Mouse (Mus musculus): ENCODE measurements around the gene Art5. TPM values are rescaled to one million over a fixed set of nuclear protein-coding genes. Genes with fewer than 3 reads are reported as not detected.
A peak's percentile ranks its signal among the peaks of the same experiment; 100 is the strongest.

Art5 gene
- polyA plus RNA-seq, 1 experiment from 2014 or later: 0.21 TPM

- Histone ChIP-seq H3K27ac (replicated peaks) (no peak overlapping the region), H3K27me3 (ENCODE audit: control insufficient read depth, insufficient read depth, low read length) (no peaks in the 10 kb centered on the region), H3K4me3 (ENCODE audit: low read depth, low read length) (peak overlapping the region; percentile 35), H3K36me3 (ENCODE audit: control insufficient read depth, insufficient read depth, low read length) (no peaks in the 10 kb centered on the region), H3K4me1 (replicated peaks; ENCODE audit: control insufficient read depth, insufficient read depth) (no peaks in the 10 kb centered on the region), H3K4me2 (replicated peaks; ENCODE audit: low read depth) (peak overlapping the region; percentile 59), H3K9ac (ENCODE audit: low read length) (peak overlapping the region; percentile 50), H3K9me3 (ENCODE audit: control insufficient read depth, low read length) (no peaks in the 10 kb centered on the region)
- ATAC-seq (ENCODE audit: low FRiP score, low TSS enrichment) (peak; percentile 54), DNase-seq (ENCODE audit: low spot score) (peak; percentile 36)
- 7% methylated on average over 30 of the region's 30 CpGs for WGBS
- TF ChIP-seq EP300 (optimal IDR thresholded peaks at IDR 0.05) (no peak), CTCF (IDR thresholded peaks at IDR 0.05; ENCODE audit: low read depth) (no peak)
These were observed 9.3 kb downstream of the Art5 start for GRCm38 (mm10) chr7:102099760-102100661.

GRCm38 (mm10) chr7:102087336-102087735 is 22.0 kb downstream of the Art5 start:
- Histone ChIP-seq H3K27me3 (ENCODE audit: control insufficient read depth, insufficient read depth, low read length) (no peaks in the 10 kb centered on the region), H3K27ac (replicated peaks) (no peak overlapping the region), H3K9ac (ENCODE audit: low read length) (no peak overlapping the region), H3K4me2 (replicated peaks; ENCODE audit: low read depth) (no peak overlapping the region), H3K9me3 (ENCODE audit: control insufficient read depth, low read length) (no peaks in the 10 kb centered on the region), H3K36me3 (ENCODE audit: control insufficient read depth, insufficient read depth, low read length) (peaks cover 3% of the 10 kb centered on the region), H3K4me3 (ENCODE audit: low read depth, low read length) (no peak overlapping the region), H3K4me1 (replicated peaks; ENCODE audit: control insufficient read depth, insufficient read depth) (no peaks in the 10 kb centered on the region)
- DNase-seq (ENCODE audit: low spot score) (no peak), ATAC-seq (ENCODE audit: low FRiP score, low TSS enrichment) (no peak)
- TF ChIP-seq EP300 (optimal IDR thresholded peaks at IDR 0.05) (no peak), CTCF (IDR thresholded peaks at IDR 0.05; ENCODE audit: low read depth) (no peak)
- WGBS: 87% methylated on average over 4 of the region's 4 CpGs

GRCm38 (mm10) chr7:102084041-102084696 is 25.1 kb downstream of the Art5 start:
- 82% methylated on average over 26 of the region's 26 CpGs for WGBS
- ATAC-seq (ENCODE audit: low FRiP score, low TSS enrichment): no peak
- no peaks in the 10 kb centered on the region for H3K4me1 ChIP-seq (replicated peaks; ENCODE audit: control insufficient read depth, insufficient read depth)

GRCm38 (mm10) chr7:102082816-102083215 is 26.5 kb downstream of the Art5 start, which contains the start of gene Trpc2:
Gene Trpc2, plus strand, starts transcription at chr7:102083116.
- DNase-seq (ENCODE audit: low spot score) (no peak), ATAC-seq (ENCODE audit: low FRiP score, low TSS enrichment) (no peak)
- Histone ChIP-seq H3K9ac (ENCODE audit: low read length) (no peak within 1 kb of the TSS), H3K4me3 (ENCODE audit: low read depth, low read length) (no peak within 1 kb of the TSS), H3K4me2 (replicated peaks; ENCODE audit: low read depth) (no peak within 1 kb of the TSS), H3K27ac (replicated peaks) (no peak within 1 kb of the TSS), H3K36me3 (ENCODE audit: control insufficient read depth, insufficient read depth, low read length) (peaks cover 20% of the 10 kb centered on the region), H3K4me1 (replicated peaks; ENCODE audit: control insufficient read depth, insufficient read depth) (no peaks in the 10 kb centered on the region), H3K27me3 (ENCODE audit: control insufficient read depth, insufficient read depth, low read length) (no peaks in the 10 kb centered on the region), H3K9me3 (ENCODE audit: control insufficient read depth, low read length) (no peaks in the 10 kb centered on the region)
- WGBS: 80% methylated on average over 5 of the region's 5 CpGs
- TF ChIP-seq EP300 (optimal IDR thresholded peaks at IDR 0.05): no peak
- TF ChIP-seq CTCF (IDR thresholded peaks at IDR 0.05; ENCODE audit: low read depth): no peak

More at GRCm38 (mm10) chr7:102084041-102084696, 25.1 kb downstream of the Art5 start:
- no peak overlapping the region for H3K27ac ChIP-seq (replicated peaks)
- H3K27me3 ChIP-seq (ENCODE audit: control insufficient read depth, insufficient read depth, low read length): no peaks in the 10 kb centered on the region
- no peak overlapping the region for H3K4me2 ChIP-seq (replicated peaks; ENCODE audit: low read depth)
- H3K36me3 ChIP-seq (ENCODE audit: control insufficient read depth, insufficient read depth, low read length): peaks cover 15% of the 10 kb centered on the region
- no peak for DNase-seq (ENCODE audit: low spot score)
- H3K4me3 ChIP-seq (ENCODE audit: low read depth, low read length): no peak overlapping the region
- no peak overlapping the region for H3K9ac ChIP-seq (ENCODE audit: low read length)
- no peak for TF ChIP-seq CTCF (IDR thresholded peaks at IDR 0.05; ENCODE audit: low read depth)
- no peak for TF ChIP-seq EP300 (optimal IDR thresholded peaks at IDR 0.05)
- H3K9me3 ChIP-seq (ENCODE audit: control insufficient read depth, low read length): no peaks in the 10 kb centered on the region

- peaks cover 20% of the 10 kb centered on the region for H3K36me3 ChIP-seq (ENCODE audit: control insufficient read depth, insufficient read depth, low read length)
- H3K27ac ChIP-seq (replicated peaks): no peak overlapping the region
- H3K4me1 ChIP-seq (replicated peaks; ENCODE audit: control insufficient read depth, insufficient read depth): no peaks in the 10 kb centered on the region
- H3K9ac ChIP-seq (ENCODE audit: low read length): no peak overlapping the region
- H3K4me2 ChIP-seq (replicated peaks; ENCODE audit: low read depth): no peak overlapping the region
- ATAC-seq (ENCODE audit: low FRiP score, low TSS enrichment): no peak
- no peak for DNase-seq (ENCODE audit: low spot score)
- no peaks in the 10 kb centered on the region for H3K27me3 ChIP-seq (ENCODE audit: control insufficient read depth, insufficient read depth, low read length)
- H3K9me3 ChIP-seq (ENCODE audit: control insufficient read depth, low read length): no peaks in the 10 kb centered on the region
- no peak overlapping the region for H3K4me3 ChIP-seq (ENCODE audit: low read depth, low read length)
- WGBS: 96% methylated on average over 5 of the region's 5 CpGs
- no peak for TF ChIP-seq EP300 (optimal IDR thresholded peaks at IDR 0.05)
- no peak for TF ChIP-seq CTCF (IDR thresholded peaks at IDR 0.05; ENCODE audit: low read depth)
These were observed 27.5 kb downstream of the Art5 start for GRCm38 (mm10) chr7:102081784-102082183.

Measured in stomach, postnatal 0 days (tissue).